Mouse (Mus musculus) lung, postnatal 14 days (tissue): Measurements from ENCODE around the gene Gm28048.

Source experiments
- DNase-seq: peaks from one replicate; pipeline ENCODE4 v3.0.0; 2021

The Gm28048 gene

GRCm38 (mm10) chr11:22981984-22982757 lies at the start of gene Gm28048, which contains the start of gene Commd1:
Gene Gm28048 (minus strand): TSS chr11:22982090.
Gene Commd1 (minus strand): TSS chr11:22982382.
- peak; percentile 98 for DNase-seq

DNA sequence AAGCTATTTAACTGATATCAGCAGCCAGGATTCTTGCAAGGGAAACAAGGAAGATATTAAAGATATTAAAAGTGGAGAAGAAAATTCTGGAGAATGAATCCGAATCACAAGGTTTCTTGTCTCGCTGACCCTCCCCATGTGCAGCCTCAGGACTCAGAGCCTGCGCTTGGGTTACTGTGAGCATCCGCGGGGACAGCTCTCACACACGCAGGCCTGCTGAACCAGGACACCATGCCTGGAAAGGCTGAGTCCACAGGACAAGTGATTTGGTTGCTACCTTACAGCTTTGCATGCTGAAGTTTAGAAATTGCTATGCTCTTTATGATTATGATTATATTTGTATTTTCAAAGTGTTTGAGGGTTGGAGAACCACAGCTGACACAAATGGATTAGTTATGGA lies 47.5 kb upstream of the Gm28048 start:
- no peak for DNase-seq

DNA sequence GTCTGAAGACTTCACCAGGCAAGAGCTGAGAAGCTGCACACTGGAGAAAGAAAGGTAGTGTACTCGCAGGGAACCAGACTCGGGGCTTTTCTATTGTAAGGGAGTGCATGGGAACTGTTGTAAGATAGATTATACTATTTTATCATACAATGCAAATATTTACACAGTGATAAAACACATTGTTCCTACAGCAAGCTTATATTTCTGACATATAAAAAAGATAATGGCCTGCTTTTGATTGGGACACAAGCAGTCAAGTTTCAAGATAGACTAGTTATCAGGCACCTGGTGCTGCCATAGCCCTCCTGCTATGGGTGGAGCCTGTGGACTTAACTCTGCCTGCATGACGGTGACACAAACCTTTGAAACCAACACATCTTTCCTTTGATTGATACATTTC lies 47.1 kb upstream of the Gm28048 start:
- no peak for DNase-seq

DNA sequence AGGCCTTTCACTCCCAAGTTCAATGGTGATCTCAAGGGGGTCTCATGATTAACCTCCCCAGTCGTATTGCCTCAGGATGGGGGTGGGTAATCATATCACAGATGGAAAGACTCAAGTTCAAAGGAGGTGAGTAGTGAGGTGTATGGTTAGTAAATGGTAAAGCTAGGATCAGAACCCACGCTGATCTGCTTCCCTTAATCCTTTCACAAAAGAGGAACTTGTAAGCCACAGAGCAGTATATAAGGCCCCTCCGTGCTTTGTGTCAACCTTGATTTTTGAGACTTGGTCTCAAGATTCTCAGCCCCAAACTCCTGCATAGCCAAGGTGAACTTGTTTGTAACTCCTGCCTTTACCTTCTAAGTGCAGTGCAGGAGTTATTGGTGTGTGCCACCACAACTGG lies 42.3 kb upstream of the Gm28048 start:
- no peak for DNase-seq

- DNase-seq = no peak
Measured at GRCm38 (mm10) chr11:23023155-23023554, 41.3 kb upstream of the Gm28048 start.

GRCm38 (mm10) chr11:23020841-23021240 lies 39.0 kb upstream of the Gm28048 start:
- DNase-seq = no peak

GRCm38 (mm10) chr11:23020116-23020770 lies 38.4 kb upstream of the Gm28048 start:
- DNase-seq = no peak

- DNase-seq = no peak
Measured at GRCm38 (mm10) chr11:23017943-23018342, 36.1 kb upstream of the Gm28048 start.

- DNase-seq = no peak
Measured at GRCm38 (mm10) chr11:23014996-23015395, 33.1 kb upstream of the Gm28048 start.

DNA sequence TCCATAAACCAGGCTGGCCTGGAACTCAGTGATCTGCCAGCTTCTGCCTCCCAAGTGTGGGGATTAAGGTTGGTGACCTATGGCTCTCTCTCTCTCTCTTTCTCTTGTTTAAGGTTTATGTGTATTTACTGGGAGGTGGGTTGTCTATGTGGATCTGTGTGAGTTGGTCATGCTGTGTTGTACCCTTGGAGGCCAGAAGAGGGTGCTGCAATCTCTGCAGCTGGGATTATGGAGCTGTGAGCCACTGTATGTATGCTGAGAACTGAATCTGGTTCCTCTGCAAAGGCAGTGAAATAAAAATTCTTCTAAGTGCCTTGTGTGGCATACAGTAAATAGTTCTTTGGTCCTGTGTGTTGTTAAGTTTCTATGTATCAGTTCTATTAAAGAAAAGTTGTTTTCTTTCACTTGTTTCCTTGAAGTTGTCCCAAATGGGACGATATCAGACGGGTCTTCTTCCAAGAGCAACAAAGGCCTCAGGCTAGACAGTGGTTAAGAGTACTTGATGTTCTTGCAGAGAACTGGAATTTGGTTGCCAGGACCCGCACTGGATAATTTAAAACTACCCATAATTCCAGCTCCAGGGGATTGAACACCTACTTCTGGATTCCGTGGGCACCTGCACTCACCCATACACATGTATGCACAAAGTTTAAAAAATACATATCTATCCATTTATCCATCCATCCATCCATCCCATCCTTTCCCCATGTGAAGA lies 31.8 kb upstream of the Gm28048 start:
- DNase-seq = no peak

DNA sequence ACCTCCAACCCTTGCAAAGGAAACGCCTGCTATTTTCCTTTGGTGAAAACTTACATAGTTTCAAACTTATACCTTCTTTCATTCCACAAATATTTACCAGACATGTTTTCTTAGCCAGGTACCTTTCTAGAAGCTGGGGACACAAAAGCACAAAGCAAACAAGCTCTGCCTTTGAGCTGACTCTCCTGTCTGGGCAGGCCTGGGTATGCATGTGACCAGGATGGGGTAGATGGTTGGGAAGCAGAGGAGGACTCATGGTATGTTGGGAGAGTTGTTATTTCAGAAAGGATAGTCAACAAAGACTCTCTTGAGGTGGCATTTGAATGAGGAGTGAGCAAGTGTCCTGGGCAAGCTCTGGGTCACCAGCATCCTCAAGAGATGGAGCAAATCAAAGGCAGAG lies 31.2 kb upstream of the Gm28048 start:
- no peak for DNase-seq

DNA sequence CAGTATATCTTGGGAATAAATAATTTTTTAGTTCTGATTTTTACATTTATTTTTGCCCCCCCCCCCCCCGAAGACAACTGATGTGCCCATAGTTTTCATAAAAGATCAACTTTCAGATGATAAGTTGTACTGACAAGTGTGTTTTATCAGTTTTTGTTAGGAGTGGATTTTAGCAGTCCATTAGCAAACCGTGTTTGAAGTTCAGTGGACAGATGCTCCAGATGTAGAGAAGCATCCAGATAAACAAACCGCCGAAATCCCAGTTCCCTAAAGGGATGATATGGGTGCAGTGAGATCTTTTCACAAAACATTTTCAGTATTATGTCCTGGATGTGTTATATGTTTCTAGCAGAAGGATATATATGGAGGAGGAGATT lies 26.9 kb upstream of the Gm28048 start:
- no peak for DNase-seq

DNA sequence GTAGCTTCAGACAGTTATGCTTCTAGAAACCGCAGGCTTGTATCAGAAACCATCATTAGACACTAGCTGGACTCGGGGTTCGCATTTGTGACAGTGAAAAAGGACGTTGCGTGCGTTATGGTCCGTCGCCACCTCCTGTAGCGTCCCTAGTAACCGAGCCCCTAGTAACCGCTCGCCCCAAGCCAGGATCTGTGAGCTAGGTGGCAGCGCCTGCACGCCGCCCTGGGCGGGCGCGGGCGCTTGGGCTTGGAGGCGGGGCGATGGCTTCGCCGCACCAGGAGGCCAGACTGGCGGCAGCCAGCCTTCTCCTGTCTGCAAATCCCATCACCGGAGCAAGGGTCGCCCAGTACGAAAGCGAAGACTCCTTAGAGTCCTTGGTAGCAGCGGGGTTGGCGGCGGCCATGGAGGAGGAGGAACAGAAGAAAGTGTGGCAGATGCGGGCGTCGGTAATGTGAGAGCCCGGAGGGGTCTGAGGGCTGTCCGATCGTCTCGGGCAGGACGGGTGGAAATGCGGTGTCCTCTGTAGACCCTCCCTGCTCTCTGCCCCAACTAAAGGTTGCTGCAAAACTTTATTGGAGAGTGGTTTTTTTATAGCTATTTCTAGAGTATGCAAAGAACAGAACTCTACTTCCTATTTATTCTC lies 26.4 kb upstream of the Gm28048 start:
- peak; percentile 79 for DNase-seq

DNA sequence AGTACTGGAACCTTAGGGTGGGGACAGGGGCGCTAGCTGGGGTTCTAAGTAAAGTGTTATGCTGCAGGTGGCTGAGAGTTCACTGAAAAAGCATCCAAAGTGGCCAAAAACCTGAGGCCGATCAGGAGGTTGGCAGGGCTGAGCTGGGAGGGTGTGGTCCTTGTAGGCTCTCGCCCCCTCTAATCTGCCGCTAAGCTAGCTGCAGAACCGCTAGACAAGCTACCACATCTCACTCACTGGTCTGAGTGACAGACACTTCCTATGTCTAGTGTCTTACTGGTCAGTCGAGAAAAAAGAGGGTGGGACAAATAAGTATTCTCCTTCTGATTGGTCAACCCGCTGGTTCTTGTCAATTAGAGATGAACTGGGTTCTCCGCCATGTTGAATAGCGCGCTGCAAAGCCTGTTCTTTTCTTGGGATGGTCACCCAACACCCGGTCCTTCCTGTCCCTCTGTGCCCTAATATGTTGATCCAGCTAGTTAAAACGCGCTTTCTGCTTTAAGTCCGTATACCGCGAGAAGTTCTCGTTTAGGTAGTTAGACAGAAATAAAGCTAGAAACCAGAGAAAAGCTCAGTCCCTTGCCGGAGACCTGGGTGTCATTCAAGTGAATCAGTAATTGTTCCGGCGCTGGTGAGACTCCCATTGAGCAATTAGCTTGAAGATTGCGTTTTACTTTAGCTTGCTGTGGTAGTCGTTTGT lies 25.7 kb upstream of the Gm28048 start, which contains the start of gene Fam161a:
Gene Fam161a (plus strand): TSS at position 51 of the 700 bp plus-strand sequence.
- DNase-seq = peak; percentile 74

- no peak for DNase-seq
Measured at GRCm38 (mm10) chr11:23007166-23007480, 25.2 kb upstream of the Gm28048 start.

- no peak for DNase-seq
Measured at GRCm38 (mm10) chr11:23005276-23005675, 23.4 kb upstream of the Gm28048 start.

GRCm38 (mm10) chr11:22998308-22998707 lies 16.4 kb upstream of the Gm28048 start:
- no peak for DNase-seq

- DNase-seq = no peak
Measured at GRCm38 (mm10) chr11:22995461-22995860, 13.6 kb upstream of the Gm28048 start.

- DNase-seq = no peak
Measured at GRCm38 (mm10) chr11:22994271-22994670, 12.4 kb upstream of the Gm28048 start.

DNA sequence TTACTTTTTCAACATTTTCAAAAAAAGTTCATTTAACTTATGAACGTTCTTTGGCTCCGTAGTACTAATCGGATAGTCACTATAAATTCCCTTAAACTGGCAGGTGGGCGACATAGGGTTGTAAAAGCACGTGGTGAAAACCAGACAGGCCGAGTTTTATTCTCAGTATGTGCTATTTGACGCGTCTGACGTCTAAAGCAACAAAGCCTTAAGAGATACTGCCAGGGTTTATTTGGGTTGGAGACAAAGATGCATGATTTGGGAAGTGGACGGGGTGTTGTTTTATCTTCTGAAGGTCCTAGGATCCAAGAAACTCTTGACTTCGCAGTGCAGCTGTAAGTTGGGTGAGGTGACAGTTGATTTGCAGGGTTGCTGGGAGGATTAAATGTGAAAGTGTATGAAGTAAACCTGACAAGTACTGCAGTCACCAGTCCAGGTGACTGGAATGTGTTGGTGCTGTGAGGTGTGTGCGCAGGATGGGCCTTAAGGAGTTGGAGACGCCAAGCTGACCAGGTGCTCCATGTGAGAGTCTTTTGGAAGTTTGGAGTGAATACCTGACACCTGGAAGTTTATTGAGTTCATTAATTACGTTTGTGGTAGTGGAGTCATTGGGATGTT lies 9.4 kb upstream of the Gm28048 start:
- no peak for DNase-seq

GRCm38 (mm10) chr11:22990393-22991126 lies 8.7 kb upstream of the Gm28048 start, which contains the start of gene Cct4:
Gene Cct4 (plus strand): TSS chr11:22990519.
- peak; percentile 93 for DNase-seq
